Mouse (Mus musculus) cerebellum, adult 2 months (tissue): ENCODE results near the gene Golt1a.

ENCODE experiments used
- CTCF ChIP-seq: fragments of 200-500 bp; IDR thresholded peaks from 2 replicates; pipeline ENCODE4 v1.5.1; 2011; ENCODE audit warnings: low read depth, mild to moderate bottlenecking, control low read depth, low read length, moderate library complexity, borderline replicate concordance; ENCODE audit not compliant: insufficient read depth
- POLR2A ChIP-seq: fragments of 200-500 bp; IDR thresholded peaks from 2 replicates; pipeline ENCODE4 v1.6.1; 2011; ENCODE audit warnings: low read length, control low read depth, borderline replicate concordance; ENCODE audit not compliant: insufficient read depth

GRCm38 (mm10) chr1:133364890-133365289 is 55.3 kb downstream of the Golt1a start:
- TF ChIP-seq CTCF (no peak), POLR2A (no peak)
